Mouse (Mus musculus): ENCODE results near the gene Surf4. TPM values are rescaled to one million over a fixed set of nuclear protein-coding genes. Genes with fewer than 3 reads are reported as not detected.

Gene Surf4
- polyA plus RNA-seq, 1 experiment from 2014 or later, result 112 TPM

GRCm38 (mm10) chr2:26952193-26952592 lies 18.5 kb upstream of the Surf4 start:
- Histone ChIP-seq H3K4me2 (ENCODE audit: low read depth, low read length) (no peak overlapping the region), H3K27ac (ENCODE audit: low read depth) (no peak overlapping the region), H3K4me3 (ENCODE audit: low read depth, low read length) (no peak overlapping the region), H3K36me3 (replicated peaks; ENCODE audit: insufficient read depth, low read length) (peaks cover 47% of the 10 kb centered on the region), H3K27me3 (ENCODE audit: insufficient read depth, low read length) (no peaks in the 10 kb centered on the region), H3K9ac (replicated peaks) (no peak overlapping the region), H3K9me3 (ENCODE audit: low read length) (no peaks in the 10 kb centered on the region), H3K4me1 (ENCODE audit: insufficient read depth) (peaks cover 4% of the 10 kb centered on the region; the same call in 1 of the 2 replicates)
- TF ChIP-seq EP300 (IDR thresholded peaks at IDR 0.05; ENCODE audit: low read depth), result no peak
- no peak for TF ChIP-seq CTCF (IDR thresholded peaks at IDR 0.05; ENCODE audit: low read depth)
- ATAC-seq, result no peak
- WGBS (ENCODE audit: insufficient replicate concordance), result 75% methylated on average over 4 of the region's 4 CpGs
- DNase-seq, result no peak

DNA sequence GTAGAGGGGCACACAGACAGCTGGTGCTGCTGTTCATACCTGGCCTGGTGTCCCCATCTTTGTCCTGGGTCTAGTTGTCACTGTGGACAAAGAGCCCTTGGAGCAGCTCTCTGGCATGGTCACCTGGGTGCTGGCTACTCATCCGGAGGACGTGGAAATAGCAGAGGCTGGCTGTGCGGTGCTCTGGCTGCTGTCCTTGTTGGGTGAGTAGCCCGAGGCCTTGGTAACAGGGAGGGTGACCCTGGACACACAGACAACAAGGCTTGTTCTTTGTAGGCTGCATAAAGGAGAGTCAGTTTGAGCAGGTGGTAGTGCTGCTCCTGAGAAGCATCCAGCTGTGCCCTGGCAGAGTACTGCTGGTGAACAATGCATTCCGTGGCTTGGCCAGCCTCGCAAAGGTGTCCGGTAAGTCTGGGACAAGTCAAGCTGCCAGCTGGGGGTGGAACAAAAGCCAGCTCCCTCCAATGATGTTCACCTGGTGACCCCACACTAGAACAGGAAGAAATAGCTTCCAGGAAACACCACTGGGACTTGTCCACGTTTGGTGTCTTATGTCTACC lies 17.7 kb upstream of the Surf4 start:
- Histone ChIP-seq H3K27me3 (ENCODE audit: insufficient read depth, low read length) (no peaks in the 10 kb centered on the region), H3K9me3 (ENCODE audit: low read length) (no peaks in the 10 kb centered on the region), H3K4me2 (ENCODE audit: low read depth, low read length) (no peak overlapping the region), H3K4me3 (ENCODE audit: low read depth, low read length) (no peak overlapping the region), H3K4me1 (ENCODE audit: insufficient read depth) (peaks cover 4% of the 10 kb centered on the region; the same call in 1 of the 2 replicates), H3K9ac (replicated peaks) (no peak overlapping the region), H3K36me3 (replicated peaks; ENCODE audit: insufficient read depth, low read length) (peaks cover 46% of the 10 kb centered on the region), H3K27ac (ENCODE audit: low read depth) (no peak overlapping the region)
- no peak for DNase-seq
- TF ChIP-seq CTCF (IDR thresholded peaks at IDR 0.05; ENCODE audit: low read depth) (no peak), EP300 (IDR thresholded peaks at IDR 0.05; ENCODE audit: low read depth) (no peak)
- no peak for ATAC-seq
- WGBS (ENCODE audit: insufficient replicate concordance), result 88% methylated on average over 8 of the region's 8 CpGs

- Histone ChIP-seq H3K9ac (replicated peaks) (no peak overlapping the region), H3K4me2 (ENCODE audit: low read depth, low read length) (no peak overlapping the region), H3K36me3 (replicated peaks; ENCODE audit: insufficient read depth, low read length) (peaks cover 38% of the 10 kb centered on the region), H3K27ac (ENCODE audit: low read depth) (no peak overlapping the region), H3K27me3 (ENCODE audit: insufficient read depth, low read length) (no peaks in the 10 kb centered on the region), H3K9me3 (ENCODE audit: low read length) (no peaks in the 10 kb centered on the region), H3K4me3 (ENCODE audit: low read depth, low read length) (no peak overlapping the region), H3K4me1 (ENCODE audit: insufficient read depth) (peaks cover 4% of the 10 kb centered on the region; the same call in 1 of the 2 replicates)
- TF ChIP-seq EP300 (IDR thresholded peaks at IDR 0.05; ENCODE audit: low read depth), result no peak
- no peak for TF ChIP-seq CTCF (IDR thresholded peaks at IDR 0.05; ENCODE audit: low read depth)
- DNase-seq (no peak), ATAC-seq (no peak)
- WGBS (ENCODE audit: insufficient replicate concordance), result 75% methylated on average over 2 of the region's 2 CpGs
Observed at GRCm38 (mm10) chr2:26950411-26950810, 16.7 kb upstream of the Surf4 start.

DNA sequence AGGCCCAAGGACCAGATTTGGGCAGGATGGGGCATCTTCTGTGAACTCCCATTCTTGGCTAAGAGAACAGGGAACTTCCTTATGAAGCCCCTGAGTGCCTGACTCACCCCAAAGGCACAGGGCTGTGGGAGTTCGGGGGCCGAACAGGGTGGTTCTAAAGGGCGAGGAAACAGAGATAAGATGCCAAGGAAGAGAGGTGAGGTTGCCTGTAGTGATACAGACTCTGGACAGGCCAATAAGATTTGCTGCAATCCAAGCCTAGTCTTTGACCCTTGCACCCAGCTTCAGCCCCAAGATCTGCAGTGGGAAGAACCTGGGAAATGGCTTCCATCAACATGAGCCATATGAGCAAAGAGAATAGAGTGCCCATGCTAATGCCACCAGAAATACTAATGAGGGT lies 9.5 kb upstream of the Surf4 start:
- H3K36me3 ChIP-seq (replicated peaks; ENCODE audit: insufficient read depth, low read length), result no peaks in the 10 kb centered on the region
- H3K9me3 ChIP-seq (ENCODE audit: low read length), result no peaks in the 10 kb centered on the region
- TF ChIP-seq EP300 (IDR thresholded peaks at IDR 0.05; ENCODE audit: low read depth), result no peak
- TF ChIP-seq CTCF (IDR thresholded peaks at IDR 0.05; ENCODE audit: low read depth), result no peak
- no peaks in the 10 kb centered on the region for H3K27me3 ChIP-seq (ENCODE audit: insufficient read depth, low read length)
- ATAC-seq, result no peak
- 0 out of 2 replicates have a peak, but pooled peaks cover 4% of the 10 kb centered on the region for H3K4me1 ChIP-seq (ENCODE audit: insufficient read depth)
- DNase-seq, result no peak
- no peak overlapping the region for H3K4me3 ChIP-seq (ENCODE audit: low read depth, low read length)
- WGBS (ENCODE audit: insufficient replicate concordance), result 65% methylated on average over 3 of the region's 3 CpGs
- no peak overlapping the region for H3K9ac ChIP-seq (replicated peaks)
- no peak overlapping the region for H3K4me2 ChIP-seq (ENCODE audit: low read depth, low read length)
- no peak overlapping the region for H3K27ac ChIP-seq (ENCODE audit: low read depth)

- Histone ChIP-seq H3K4me2 (ENCODE audit: low read depth, low read length) (no peak overlapping the region), H3K9me3 (ENCODE audit: low read length) (no peaks in the 10 kb centered on the region), H3K4me3 (ENCODE audit: low read depth, low read length) (no peak overlapping the region), H3K4me1 (ENCODE audit: insufficient read depth) (0 out of 2 replicates have a peak, but pooled peaks cover 4% of the 10 kb centered on the region), H3K27ac (ENCODE audit: low read depth) (no peak overlapping the region), H3K27me3 (ENCODE audit: insufficient read depth, low read length) (no peaks in the 10 kb centered on the region), H3K9ac (replicated peaks) (no peak overlapping the region), H3K36me3 (replicated peaks; ENCODE audit: insufficient read depth, low read length) (no peaks in the 10 kb centered on the region)
- WGBS (ENCODE audit: insufficient replicate concordance), result 24% methylated on average over 5 of the region's 5 CpGs
- ATAC-seq, result peak; percentile 85
- DNase-seq, result peak; percentile 55
- TF ChIP-seq EP300 (IDR thresholded peaks at IDR 0.05; ENCODE audit: low read depth) (no peak), CTCF (IDR thresholded peaks at IDR 0.05; ENCODE audit: low read depth) (peak; percentile 66)
Observed at GRCm38 (mm10) chr2:26941539-26941938, 7.8 kb upstream of the Surf4 start.

DNA sequence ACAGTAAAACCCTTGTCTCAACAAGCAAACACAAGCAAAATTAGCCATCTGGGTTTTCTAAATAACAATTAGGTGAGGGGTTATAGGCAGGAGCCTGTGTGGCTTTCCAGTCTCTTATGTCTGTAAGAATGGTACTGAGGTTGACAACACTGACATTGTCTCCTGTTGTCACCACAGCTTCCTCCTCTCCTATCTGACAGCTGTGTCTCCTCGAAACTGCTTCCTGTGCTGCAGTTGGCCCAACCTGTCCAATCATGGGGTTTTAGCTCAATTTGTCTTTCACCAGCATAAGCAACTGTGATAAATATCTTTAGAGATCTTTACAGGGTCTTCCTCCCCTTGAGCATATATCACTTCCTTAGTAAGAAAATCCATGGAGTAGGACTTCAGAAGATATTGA lies 2.7 kb upstream of the Surf4 start:
- no peaks in the 10 kb centered on the region for H3K9me3 ChIP-seq (ENCODE audit: low read length)
- H3K9ac ChIP-seq (replicated peaks), result no peak overlapping the region
- H3K4me2 ChIP-seq (ENCODE audit: low read depth, low read length), result no peak overlapping the region
- H3K4me3 ChIP-seq (ENCODE audit: low read depth, low read length), result no peak overlapping the region
- H3K36me3 ChIP-seq (replicated peaks; ENCODE audit: insufficient read depth, low read length), result no peaks in the 10 kb centered on the region
- DNase-seq (no peak), ATAC-seq (no peak)
- H3K27me3 ChIP-seq (ENCODE audit: insufficient read depth, low read length), result no peaks in the 10 kb centered on the region
- peaks cover 12% of the 10 kb centered on the region for H3K4me1 ChIP-seq (ENCODE audit: insufficient read depth)
- TF ChIP-seq EP300 (IDR thresholded peaks at IDR 0.05; ENCODE audit: low read depth) (no peak), CTCF (IDR thresholded peaks at IDR 0.05; ENCODE audit: low read depth) (no peak)
- WGBS (ENCODE audit: insufficient replicate concordance), result 16% methylated on average over 1 of the region's 1 CpGs
- no peak overlapping the region for H3K27ac ChIP-seq (ENCODE audit: low read depth)
